Mouse (Mus musculus) urinary bladder, postnatal 10 days (tissue): Measurements from ENCODE around the gene Gm14408.
"Not testable (repeated sequence)": the region's sequence is repeated elsewhere in the genome, so short reads cannot be mapped to it uniquely, and the experiment has no call there.

Experiments
- DNase-seq: peaks from one replicate; pipeline ENCODE4 v3.0.0; 2022; ENCODE audit warnings: low spot score

Gm14408 gene

GRCm38 (mm10) chr2:176830840-176831239 is at the start of gene Gm14408:
Gm14408 (plus strand) TSS chr2:176831140.
- not testable (repeated sequence) for DNase-seq

DNA sequence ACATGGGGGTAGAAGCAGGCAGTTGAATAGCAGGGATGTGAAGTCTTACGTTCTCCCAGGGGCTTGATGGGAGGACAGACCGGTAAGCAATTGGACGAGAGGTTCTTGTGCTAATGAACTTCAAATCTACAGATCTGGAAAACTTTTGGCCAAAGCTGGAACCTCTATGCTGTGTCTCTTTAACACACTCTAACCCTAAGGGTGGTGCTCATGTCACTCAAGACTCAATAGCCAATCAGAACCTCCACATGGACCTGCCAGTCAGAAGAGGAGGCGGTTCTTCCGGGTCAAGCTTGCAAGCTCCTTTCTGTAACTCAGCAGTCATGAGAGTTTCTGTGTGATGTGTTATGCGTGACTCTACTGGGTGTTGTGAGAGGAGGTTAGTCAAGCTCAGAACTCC is 32.6 kb upstream of the Gm14408 start, which contains the start of gene Gm14295:
Gene Gm14295 (plus strand): TSS at position 301 of the 400 bp plus-strand sequence.
- not testable (repeated sequence) for DNase-seq

GRCm38 (mm10) chr2:176798785-176799184 is 32.2 kb upstream of the Gm14408 start:
- not testable (repeated sequence) for DNase-seq
